Mouse (Mus musculus) myocyte (in vitro differentiated cells): ENCODE results near the gene Atp5f1.

Experiments used
- E2F4 ChIP-seq: IDR thresholded peaks from one replicate; pipeline ENCODE4 v1.6.1; 2011; ENCODE audit warnings: mild to moderate bottlenecking, control low read depth, moderate library complexity; ENCODE audit not compliant: insufficient read depth
- MAX ChIP-seq: IDR thresholded peaks from one replicate; pipeline ENCODE4 v1.6.1; 2011; ENCODE audit warnings: low read depth, mild to moderate bottlenecking, control low read depth
- MYOG ChIP-seq, 3 experiments: IDR thresholded peaks; one replicate each; pipeline ENCODE4 v1.6.1; 2011; ENCODE audit warnings: control low read depth in 2 of 3, low read depth in 2 of 3, mild to moderate bottlenecking in 2 of 3; ENCODE audit not compliant: insufficient read length in 2 of 3, control insufficient read depth in 1 of 3, insufficient read depth in 1 of 3
- POLR2A ChIP-seq: IDR thresholded peaks from one replicate; pipeline ENCODE4 v1.6.1; 2011; ENCODE audit warnings: low read depth, mild to moderate bottlenecking, control low read depth, moderate library complexity; ENCODE audit not compliant: insufficient read length
- POLR2AphosphoS2 ChIP-seq: IDR thresholded peaks from one replicate; pipeline ENCODE4 v1.6.1; 2011; ENCODE audit warnings: low read depth, control low read depth; ENCODE audit not compliant: insufficient read length
- REST ChIP-seq: IDR thresholded peaks from one replicate; pipeline ENCODE4 v1.6.1; 2011; ENCODE audit warnings: mild to moderate bottlenecking, control low read depth, moderate library complexity; ENCODE audit not compliant: insufficient read depth, insufficient read length
- SRF ChIP-seq: IDR thresholded peaks from one replicate; pipeline ENCODE4 v1.6.1; 2011; ENCODE audit warnings: low read depth; ENCODE audit not compliant: control insufficient read depth, insufficient read length
- TCF12 ChIP-seq: IDR thresholded peaks from one replicate; pipeline ENCODE4 v1.6.1; 2011; ENCODE audit warnings: mild to moderate bottlenecking, control low read depth; ENCODE audit not compliant: poor library complexity, insufficient read depth, severe bottlenecking
- TCF3 ChIP-seq: IDR thresholded peaks from one replicate; pipeline ENCODE4 v1.6.1; 2011; ENCODE audit warnings: low read depth, control low read depth; ENCODE audit not compliant: insufficient read length
- USF1 ChIP-seq: IDR thresholded peaks from one replicate; pipeline ENCODE4 v1.6.1; 2011; ENCODE audit warnings: low read depth, mild to moderate bottlenecking, control low read depth, moderate library complexity

DNA sequence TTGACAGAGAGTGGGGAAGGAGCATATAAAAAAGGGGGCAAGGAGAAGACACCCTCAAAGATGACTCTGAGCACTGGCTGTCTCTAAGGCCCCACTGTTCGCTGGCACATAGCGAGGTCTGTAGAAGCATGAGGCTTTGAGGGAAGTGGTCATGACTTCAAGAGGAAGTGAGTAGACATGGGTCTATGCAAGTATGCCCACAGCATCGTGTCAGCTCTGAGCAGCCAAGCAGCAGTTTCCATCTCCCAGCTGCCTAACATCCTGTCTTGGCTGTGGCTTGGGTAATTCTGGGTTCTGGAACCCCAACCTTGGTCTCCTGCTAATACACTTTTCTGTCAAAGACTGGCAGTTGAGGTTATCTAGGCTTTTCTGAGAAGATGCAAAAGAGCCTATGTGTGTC is 59.2 kb downstream of the Atp5f1 start:
- TF ChIP-seq E2F4 (no peak), TCF12 (no peak), USF1 (no peak), MYOG (IDR thresholded peaks at IDR 0.05; ENCODE audit: control insufficient read depth in 1 of 3, insufficient read depth in 1 of 3, insufficient read length in 2 of 3, low read depth in 2 of 3) (no peak), SRF (no peak), MAX (no peak), POLR2A (no peak), TCF3 (no peak), POLR2AphosphoS2 (no peak), REST (no peak)
